Mouse (Mus musculus) stomach, postnatal 0 days (tissue): ENCODE measurements around the gene Uckl1. TPM values are rescaled to one million over a fixed set of nuclear protein-coding genes. Genes with fewer than 3 reads are reported as not detected.
A peak's percentile ranks its signal among the peaks of the same experiment; 100 is the strongest.

Experiments used
- ATAC-seq: fragments of 200-750 bp; cut with Nextera tagmentation; 2 replicates; pipeline ENCODE4 v1.8.0; 2017; ENCODE audit not compliant: low FRiP score, low TSS enrichment
- DNase-seq: peaks from one replicate; pipeline ENCODE4 v3.0.0-alpha.2; 2016; ENCODE audit warnings: low spot score
- H3K27ac ChIP-seq: fragments of 300-500 bp; sonication (generic); replicated peaks from 2 replicates; pipeline ENCODE4 v1.5.1; 2014; ENCODE audit warnings: mild to moderate bottlenecking, control low read depth
- H3K27me3 ChIP-seq: fragments of 300-500 bp; sonication (generic); 2 replicates; pipeline ENCODE4 v1.6.1; 2014; ENCODE audit warnings: low read length; ENCODE audit not compliant: control insufficient read depth, insufficient read depth
- H3K36me3 ChIP-seq: fragments of 300-500 bp; sonication (generic); 2 replicates; pipeline ENCODE4 v1.6.1; 2014; ENCODE audit warnings: low read length, mixed read lengths; ENCODE audit not compliant: control insufficient read depth, insufficient read depth
- H3K4me1 ChIP-seq: fragments of 300-500 bp; sonication (generic); replicated peaks from 2 replicates; pipeline ENCODE4 v1.6.1; 2014; ENCODE audit warnings: antibody characterized with exemption; ENCODE audit not compliant: control insufficient read depth, insufficient read depth
- H3K4me2 ChIP-seq: fragments of 300-500 bp; sonication (generic); replicated peaks from 2 replicates; pipeline ENCODE4 v1.6.1; 2014; ENCODE audit warnings: low read depth, mild to moderate bottlenecking, control low read depth, moderate library complexity
- H3K4me3 ChIP-seq: fragments of 300-500 bp; sonication (generic); 2 replicates; pipeline ENCODE4 v1.5.1; 2014; ENCODE audit warnings: low read depth, low read length, control low read depth
- H3K9ac ChIP-seq: fragments of 300-500 bp; sonication (generic); 2 replicates; pipeline ENCODE4 v1.6.1; 2014; ENCODE audit warnings: mild to moderate bottlenecking, low read length, control low read depth, mixed read lengths
- H3K9me3 ChIP-seq: fragments of 300-500 bp; sonication (generic); 2 replicates; pipeline ENCODE4 v1.6.1; 2016; ENCODE audit warnings: low read length; ENCODE audit not compliant: control insufficient read depth
- CTCF ChIP-seq: IDR thresholded peaks from 2 replicates; pipeline ENCODE4 v1.5.1; 2016; ENCODE audit warnings: antibody characterized with exemption, low read depth, mild to moderate bottlenecking, moderate library complexity
- EP300 ChIP-seq: optimal IDR thresholded peaks from 2 replicates; pipeline ENCODE3; 2016; ENCODE audit warnings: antibody characterized with exemption
- WGBS: fragments of 180-500 bp; shearing (Covaris S2); extraction: QIAGEN DNeasy Blood & Tissue Kit; methylation state at CpG from one replicate; pipeline ENCODE4 v1.1.7; 2014; 5-methylcytosine and 5-hydroxymethylcytosine counted together
- polyA plus RNA-seq: library from polyadenylated mRNA; unstranded; fragments of >200 nt; fragmentation: Nextera tagmentation; extraction: Ambion mirVana; gene quantifications from 2 replicates; pipeline ENCODE4 v1.2.1, GENCODE M21; 2015

Uckl1 gene
- polyA plus RNA-seq, 1 experiment from 2014 or later: 39.7 TPM

DNA sequence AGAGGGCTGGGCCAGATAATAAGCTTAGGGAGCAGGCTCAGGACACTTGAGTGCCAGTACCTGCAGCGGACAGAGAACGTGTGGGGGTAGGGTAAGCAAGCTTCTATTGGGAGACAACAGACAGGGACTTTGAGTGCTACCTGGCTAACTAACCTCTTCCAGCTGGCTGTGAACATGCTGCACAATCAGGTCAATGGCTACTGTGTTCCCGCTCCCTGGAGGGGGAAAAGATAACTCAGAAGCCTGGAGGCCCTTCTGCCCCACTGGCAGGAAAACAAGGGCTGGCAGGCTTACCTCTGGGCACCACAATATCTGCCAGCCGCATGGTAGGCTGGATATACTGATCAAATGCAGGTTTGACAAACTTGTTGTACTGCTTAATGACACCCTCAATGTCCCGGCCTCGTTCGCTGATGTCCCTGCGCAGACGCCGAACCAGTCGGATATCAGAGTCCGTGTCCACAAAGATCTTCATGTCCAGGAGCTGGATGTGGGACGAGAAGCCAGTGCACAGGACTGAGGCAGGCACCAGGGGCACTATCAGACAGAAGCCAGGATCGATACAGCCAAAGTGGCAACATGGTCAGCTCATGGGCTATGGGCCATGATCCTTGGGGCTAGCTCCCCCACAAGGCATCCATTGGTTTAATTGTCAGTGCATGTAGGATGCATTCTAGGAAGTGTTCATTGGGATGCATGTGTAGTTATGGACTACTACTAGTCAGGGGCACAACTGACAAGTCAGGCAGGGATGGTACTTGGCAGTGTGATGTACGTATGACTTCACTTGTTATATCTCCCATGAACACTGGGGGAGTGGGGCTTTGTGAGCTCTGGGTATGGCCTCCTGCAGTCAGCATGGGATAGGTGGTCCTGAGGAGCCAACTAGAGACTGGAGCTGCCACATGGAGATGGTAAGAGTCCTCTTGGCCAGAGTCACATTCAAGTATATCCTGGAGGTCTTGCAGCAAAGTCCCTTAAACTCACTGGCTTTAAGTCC, 11.5 kb downstream of the Uckl1 start:
- no peak overlapping the region for H3K27ac ChIP-seq
- WGBS: 95% methylated on average over 15 of the region's 15 CpGs
- no peak overlapping the region for H3K4me2 ChIP-seq
- H3K36me3 ChIP-seq: peaks cover 15% of the 10 kb centered on the region; the same call in 1 of the 2 replicates
- no peak for ATAC-seq
- no peaks in the 10 kb centered on the region for H3K27me3 ChIP-seq
- DNase-seq: peak; percentile 11
- no peak overlapping the region for H3K9ac ChIP-seq
- H3K4me3 ChIP-seq: no peak overlapping the region
- TF ChIP-seq CTCF: no peak
- no peak for TF ChIP-seq EP300
- H3K4me1 ChIP-seq: no peaks in the 10 kb centered on the region
- no peaks in the 10 kb centered on the region for H3K9me3 ChIP-seq

DNA sequence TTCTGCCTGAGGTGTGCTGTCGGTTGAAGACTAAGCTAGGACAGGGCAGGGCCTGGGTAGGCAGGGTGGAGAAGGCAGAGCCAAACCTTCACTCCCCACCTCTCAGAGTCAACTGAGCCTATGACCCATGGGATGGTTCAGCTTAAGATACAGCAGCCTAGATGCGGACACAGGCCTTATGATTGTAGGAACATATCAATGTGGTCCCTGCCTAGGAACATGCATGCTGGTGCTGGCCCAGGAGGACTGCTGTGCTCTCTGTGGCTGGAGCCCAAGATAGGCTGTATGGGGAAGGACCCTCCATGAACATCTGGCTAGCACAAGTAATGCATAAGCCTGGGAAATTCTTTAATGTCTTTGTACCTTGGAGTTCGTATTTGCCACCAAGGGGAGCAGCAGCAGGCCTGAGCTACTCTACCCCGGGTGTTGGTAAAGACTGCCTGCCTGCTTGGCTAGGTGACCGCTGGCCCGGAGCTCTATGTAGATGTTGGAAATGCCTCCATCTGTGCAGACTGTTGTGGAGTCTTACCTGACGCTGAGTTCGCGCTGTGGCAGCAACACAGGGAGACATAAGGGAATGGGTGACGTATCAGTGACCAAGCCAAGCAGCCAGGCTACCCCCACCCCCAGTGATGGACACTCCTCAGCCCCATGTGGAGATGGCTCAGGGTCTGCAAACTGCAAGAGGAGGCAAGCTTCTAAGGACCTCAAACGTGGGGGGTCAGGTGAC, 12.6 kb downstream of the Uckl1 start:
- WGBS: 95% methylated on average over 11 of the region's 11 CpGs

DNA sequence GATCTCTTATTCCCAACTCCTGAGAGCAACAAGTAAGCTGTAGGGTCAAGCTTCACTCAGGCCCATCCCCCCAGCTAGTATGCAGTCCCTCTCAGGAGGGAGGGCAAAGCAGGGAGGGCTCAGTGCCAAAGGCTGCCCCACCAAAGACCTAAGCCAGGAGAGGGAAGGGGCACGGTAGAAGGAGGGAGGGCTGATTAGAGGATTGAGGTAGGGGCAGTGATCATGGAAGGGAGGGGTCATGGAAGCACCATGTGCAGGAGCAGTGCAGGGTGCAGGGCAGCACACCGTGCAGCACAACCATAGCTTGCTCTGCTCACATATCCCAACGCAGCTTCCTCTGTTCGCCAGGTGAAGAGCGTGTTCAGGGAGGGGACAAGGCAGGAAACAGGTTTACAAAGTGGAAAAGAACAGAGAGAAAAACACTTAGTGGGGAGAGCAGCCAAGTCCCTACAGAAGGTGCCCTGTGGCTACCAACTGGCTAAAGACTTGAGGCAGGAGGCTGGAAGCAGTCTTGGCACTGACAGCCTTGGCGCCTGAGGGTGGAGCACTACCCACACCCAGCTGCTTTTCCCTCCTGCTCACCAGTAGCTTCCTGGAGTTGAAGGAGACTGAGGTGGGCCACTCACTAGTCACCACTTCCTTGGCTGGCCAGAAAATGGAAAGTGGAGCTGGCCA, 13.6 kb downstream of the Uckl1 start:
- no peaks in the 10 kb centered on the region for H3K9me3 ChIP-seq
- H3K27me3 ChIP-seq: no peaks in the 10 kb centered on the region
- no peak overlapping the region for H3K4me3 ChIP-seq
- H3K4me2 ChIP-seq: no peak overlapping the region
- H3K36me3 ChIP-seq: peaks cover 15% of the 10 kb centered on the region; the same call in 1 of the 2 replicates
- no peak for TF ChIP-seq CTCF
- TF ChIP-seq EP300: no peak
- no peak overlapping the region for H3K9ac ChIP-seq
- 68% methylated on average over 6 of the region's 6 CpGs for WGBS
- DNase-seq: peak; percentile 10
- H3K27ac ChIP-seq: no peak overlapping the region
- H3K4me1 ChIP-seq: no peaks in the 10 kb centered on the region
- ATAC-seq: no peak

More for the DNA sequence above, 12.6 kb downstream of the Uckl1 start:
- no peak overlapping the region for H3K27ac ChIP-seq
- DNase-seq: peak; percentile 11
- H3K4me3 ChIP-seq: no peak overlapping the region
- no peak for ATAC-seq
- peaks cover 15% of the 10 kb centered on the region; the same call in 1 of the 2 replicates for H3K36me3 ChIP-seq
- H3K27me3 ChIP-seq: no peaks in the 10 kb centered on the region
- no peak overlapping the region for H3K4me2 ChIP-seq
- H3K9me3 ChIP-seq: no peaks in the 10 kb centered on the region
- no peak for TF ChIP-seq CTCF
- TF ChIP-seq EP300: no peak
- H3K9ac ChIP-seq: no peak overlapping the region
- no peaks in the 10 kb centered on the region for H3K4me1 ChIP-seq

DNA sequence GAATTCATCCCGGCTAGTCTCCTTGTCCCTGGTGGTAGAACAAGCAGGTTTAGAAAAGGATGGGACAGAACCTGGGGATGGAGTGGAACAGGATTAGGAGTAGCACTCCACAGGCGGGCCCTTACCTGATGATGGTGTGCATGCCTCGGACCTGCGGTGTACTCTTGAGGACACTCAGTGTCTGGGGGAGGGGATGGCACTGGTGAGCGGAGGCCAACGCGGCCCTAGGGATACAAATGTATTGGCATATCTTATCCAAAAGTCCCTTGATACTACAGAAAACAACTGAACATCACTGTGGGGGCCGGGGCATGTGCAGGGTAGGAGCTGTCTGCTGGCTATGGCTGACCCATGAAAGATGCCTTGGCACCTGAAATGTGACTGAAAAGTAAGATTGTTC, 14.3 kb downstream of the Uckl1 start:
- 90% methylated on average over 8 of the region's 8 CpGs for WGBS
- Histone ChIP-seq H3K27ac (no peak overlapping the region), H3K36me3 (peaks cover 15% of the 10 kb centered on the region; the same call in 1 of the 2 replicates), H3K4me2 (no peak overlapping the region), H3K9ac (no peak overlapping the region), H3K4me1 (no peaks in the 10 kb centered on the region), H3K9me3 (no peaks in the 10 kb centered on the region), H3K4me3 (no peak overlapping the region), H3K27me3 (no peaks in the 10 kb centered on the region)
- no peak for ATAC-seq
- no peak for DNase-seq
- TF ChIP-seq EP300: no peak
- no peak for TF ChIP-seq CTCF

DNA sequence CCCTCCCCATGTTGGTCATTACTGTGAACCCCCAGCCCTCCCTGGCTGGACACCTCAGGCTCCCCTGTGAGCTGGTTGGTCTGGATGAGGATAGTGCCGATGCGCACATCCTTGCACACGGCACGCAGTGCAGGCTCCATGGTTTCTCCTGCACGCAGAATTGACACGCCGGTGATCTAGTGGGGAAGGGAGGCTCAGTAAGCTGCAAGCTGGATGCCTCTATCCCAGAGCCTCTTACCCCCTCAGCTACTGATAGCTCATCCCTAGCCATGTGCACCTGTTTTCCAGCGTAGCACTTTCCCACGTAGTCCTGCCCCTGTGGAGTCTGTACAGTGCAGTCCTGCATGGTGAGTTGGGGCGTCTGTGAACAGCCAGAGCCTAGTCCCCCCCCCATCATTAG, 14.8 kb downstream of the Uckl1 start:
- DNase-seq (peak; percentile 12), ATAC-seq (no peak)
- H3K9me3 ChIP-seq: no peaks in the 10 kb centered on the region
- no peak overlapping the region for H3K4me3 ChIP-seq
- no peak overlapping the region for H3K27ac ChIP-seq
- H3K4me2 ChIP-seq: no peak overlapping the region
- H3K36me3 ChIP-seq: peaks cover 15% of the 10 kb centered on the region; the same call in 1 of the 2 replicates
- TF ChIP-seq CTCF (no peak), EP300 (no peak)
- H3K9ac ChIP-seq: no peak overlapping the region
- H3K27me3 ChIP-seq: no peaks in the 10 kb centered on the region
- no peaks in the 10 kb centered on the region for H3K4me1 ChIP-seq
- WGBS: 92% methylated on average over 10 of the region's 10 CpGs
